Mouse (Mus musculus) heart, embryonic 14.5 days (tissue): ENCODE data around the gene Trex1. TPM values are rescaled to one million over a fixed set of nuclear protein-coding genes. Genes with fewer than 3 reads are reported as not detected.

Source experiments
- ATAC-seq: fragments of 200-750 bp; cut with Nextera tagmentation; 2 replicates; pipeline ENCODE4 v1.8.0; 2017; ENCODE audit warnings: low read depth, moderate TSS enrichment; ENCODE audit not compliant: insufficient number of reproducible peaks, insufficient read depth, low FRiP score
- H3K27ac ChIP-seq, 2 experiments: fragments of 200-500 bp in 1 of 2; fragments of 300-500 bp in 1 of 2; sonication (generic) in 1 of 2; replicated peaks in 1 of 2; 2 replicates each; pipeline ENCODE4 v1.5.1; 2012 to 2014; ENCODE audit warnings: low read depth in 2 of 2, low read length in 2 of 2, control low read depth in 1 of 2, mild to moderate bottlenecking in 1 of 2, mixed read lengths in 1 of 2; ENCODE audit not compliant: control insufficient read depth in 1 of 2, insufficient read depth in 1 of 2
- H3K27me3 ChIP-seq: fragments of 300-500 bp; sonication (generic); 2 replicates; pipeline ENCODE4 v1.6.1; 2014; ENCODE audit warnings: mild to moderate bottlenecking, low read length, control low read depth; ENCODE audit not compliant: control insufficient read depth, insufficient read depth
- H3K36me3 ChIP-seq: fragments of 300-500 bp; sonication (generic); 2 replicates; pipeline ENCODE4 v1.6.1; 2014; ENCODE audit warnings: mild to moderate bottlenecking, control low read depth, low read length, mixed read lengths; ENCODE audit not compliant: control insufficient read depth, insufficient read depth
- H3K4me1 ChIP-seq, 2 experiments: fragments of 200-500 bp in 1 of 2; fragments of 300-500 bp in 1 of 2; sonication (generic) in 1 of 2; 2 replicates each; pipeline ENCODE4 v1.6.1; 2012 to 2014; ENCODE audit warnings: low read length in 2 of 2, control low read depth in 1 of 2, mixed read lengths in 1 of 2; ENCODE audit not compliant: control insufficient read depth in 2 of 2, insufficient read depth in 2 of 2
- H3K4me2 ChIP-seq: fragments of 300-500 bp; sonication (generic); 2 replicates; pipeline ENCODE4 v1.6.1; 2014; ENCODE audit warnings: mild to moderate bottlenecking, low read length
- H3K4me3 ChIP-seq, 2 experiments: fragments of 200-500 bp in 1 of 2; fragments of 300-500 bp in 1 of 2; sonication (generic) in 1 of 2; 2 replicates each; pipeline ENCODE4 v1.5.1; 2012 to 2014; ENCODE audit warnings: low read length in 2 of 2, mild to moderate bottlenecking in 2 of 2, control low read depth in 1 of 2, low read depth in 1 of 2, moderate library complexity in 1 of 2; ENCODE audit not compliant: control insufficient read depth in 1 of 2, insufficient read depth in 1 of 2
- H3K9ac ChIP-seq: fragments of 300-500 bp; sonication (generic); 2 replicates; pipeline ENCODE4 v1.6.1; 2014; ENCODE audit warnings: mild to moderate bottlenecking, low read length
- H3K9me3 ChIP-seq: fragments of 300-500 bp; sonication (generic); 2 replicates; pipeline ENCODE4 v1.6.1; 2016; ENCODE audit warnings: low read length, control low read depth; ENCODE audit not compliant: control insufficient read depth
- WGBS: fragments of 180-500 bp; shearing (Covaris S2); extraction: QIAGEN DNeasy Blood & Tissue Kit; methylation state at CpG from one replicate; pipeline ENCODE4 v1.1.7; 2014; 5-methylcytosine and 5-hydroxymethylcytosine counted together
- polyA plus RNA-seq: library from polyadenylated mRNA; unstranded; fragments of >200 nt; fragmentation: Nextera tagmentation; extraction: Ambion mirVana; gene quantifications from 2 replicates; pipeline ENCODE4 v1.2.1, GENCODE M21; 2014

The Trex1 gene
- polyA plus RNA-seq, 1 experiment from 2014 or later: 8.1 TPM

DNA sequence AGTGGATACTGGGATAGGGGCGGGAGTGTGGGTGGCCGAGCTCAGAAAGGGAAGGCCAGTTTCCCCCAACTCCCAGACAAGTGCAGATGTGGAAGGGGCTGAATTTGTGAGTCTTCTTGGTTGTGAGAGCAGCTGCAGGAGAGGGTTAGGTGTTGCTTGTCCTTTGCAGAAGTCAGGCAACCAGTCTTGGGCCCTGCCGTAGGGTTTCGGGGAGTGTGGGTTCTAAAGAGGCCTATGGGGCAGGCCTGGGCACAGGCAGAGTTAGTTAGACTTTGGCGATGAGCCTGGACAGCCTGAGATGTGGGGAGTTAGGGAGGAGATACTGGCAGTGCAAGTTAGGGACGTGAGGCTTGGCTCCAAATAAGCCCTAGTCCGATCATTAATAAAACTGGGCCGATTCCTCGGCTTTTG, 36.7 kb upstream of the Trex1 start:
- H3K4me2 ChIP-seq: peak overlapping the region; percentile 90
- no peaks in the 10 kb centered on the region for H3K9me3 ChIP-seq
- WGBS: 36% methylated on average over 9 of the region's 9 CpGs
- H3K4me3 ChIP-seq: peak overlapping the region; percentile 74 to 79
- H3K27ac ChIP-seq: peak overlapping the region; percentile 96 to 98
- peaks cover 28% of the 10 kb centered on the region for H3K36me3 ChIP-seq
- H3K27me3 ChIP-seq: no peaks in the 10 kb centered on the region
- no peak for ATAC-seq
- H3K9ac ChIP-seq: peak overlapping the region; percentile 96
- peaks cover 52 to 62% of the 10 kb centered on the region in 2 experiments for H3K4me1 ChIP-seq

- Histone ChIP-seq H3K4me2 (peak within 1 kb of the TSS; percentile 90), H3K4me3 (peak within 1 kb of the TSS; percentile 74 to 79), H3K27me3 (no peaks in the 10 kb centered on the region), H3K4me1 (peaks cover 52 to 58% of the 10 kb centered on the region in 2 experiments), H3K9me3 (no peaks in the 10 kb centered on the region), H3K36me3 (peaks cover 31% of the 10 kb centered on the region), H3K9ac (peak within 1 kb of the TSS; percentile 96), H3K27ac (peak within 1 kb of the TSS; percentile 96 to 98)
- peak; percentile 41 for ATAC-seq
- 0% methylated on average over 74 of the region's 102 CpGs for WGBS
These were observed 35.8 kb upstream of the Trex1 start, which contains the start of gene Plxnb1 for GRCm38 (mm10) chr9:109095137-109095982. Gene Plxnb1, plus strand, starts transcription at chr9:109095389.

DNA sequence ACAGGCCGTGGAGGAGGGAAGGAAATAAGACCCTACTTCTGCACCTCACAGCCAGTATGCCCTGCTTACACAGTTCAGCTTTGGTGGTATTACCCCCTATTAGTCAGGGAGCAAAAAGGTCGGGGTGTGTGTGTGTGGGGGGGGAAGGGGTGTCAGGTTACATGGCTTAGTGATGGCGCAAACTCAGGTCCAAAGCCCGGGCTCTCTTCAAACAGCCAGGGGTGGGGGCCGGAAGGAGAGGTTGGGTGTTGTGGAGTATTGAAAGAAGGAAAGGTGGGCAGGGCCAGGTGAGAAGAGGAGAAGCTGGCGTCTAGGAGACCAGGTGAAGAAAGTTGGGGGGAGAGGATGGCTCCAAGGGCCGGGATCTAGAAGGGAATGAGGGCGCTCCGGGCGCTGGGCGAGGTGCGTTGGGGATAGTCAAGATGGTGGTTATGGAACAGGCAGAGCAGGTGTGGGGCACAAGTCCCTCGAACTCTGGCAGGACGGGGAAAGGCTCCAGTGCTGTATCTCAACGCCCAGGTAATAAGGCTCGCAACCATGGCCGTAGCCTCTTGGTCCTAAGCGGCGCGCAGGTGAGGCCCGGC, 35.1 kb upstream of the Trex1 start:
- 2% methylated on average over 20 of the region's 21 CpGs for WGBS
- Histone ChIP-seq H3K9ac (peak overlapping the region; percentile 96), H3K9me3 (no peaks in the 10 kb centered on the region), H3K4me3 (peak overlapping the region; percentile 74 to 79), H3K4me1 (peaks cover 50 to 51% of the 10 kb centered on the region in 2 experiments), H3K4me2 (peak overlapping the region; percentile 90), H3K27ac (peak overlapping the region; percentile 64 to 98), H3K27me3 (no peaks in the 10 kb centered on the region), H3K36me3 (peaks cover 31% of the 10 kb centered on the region)
- ATAC-seq: no peak

DNA sequence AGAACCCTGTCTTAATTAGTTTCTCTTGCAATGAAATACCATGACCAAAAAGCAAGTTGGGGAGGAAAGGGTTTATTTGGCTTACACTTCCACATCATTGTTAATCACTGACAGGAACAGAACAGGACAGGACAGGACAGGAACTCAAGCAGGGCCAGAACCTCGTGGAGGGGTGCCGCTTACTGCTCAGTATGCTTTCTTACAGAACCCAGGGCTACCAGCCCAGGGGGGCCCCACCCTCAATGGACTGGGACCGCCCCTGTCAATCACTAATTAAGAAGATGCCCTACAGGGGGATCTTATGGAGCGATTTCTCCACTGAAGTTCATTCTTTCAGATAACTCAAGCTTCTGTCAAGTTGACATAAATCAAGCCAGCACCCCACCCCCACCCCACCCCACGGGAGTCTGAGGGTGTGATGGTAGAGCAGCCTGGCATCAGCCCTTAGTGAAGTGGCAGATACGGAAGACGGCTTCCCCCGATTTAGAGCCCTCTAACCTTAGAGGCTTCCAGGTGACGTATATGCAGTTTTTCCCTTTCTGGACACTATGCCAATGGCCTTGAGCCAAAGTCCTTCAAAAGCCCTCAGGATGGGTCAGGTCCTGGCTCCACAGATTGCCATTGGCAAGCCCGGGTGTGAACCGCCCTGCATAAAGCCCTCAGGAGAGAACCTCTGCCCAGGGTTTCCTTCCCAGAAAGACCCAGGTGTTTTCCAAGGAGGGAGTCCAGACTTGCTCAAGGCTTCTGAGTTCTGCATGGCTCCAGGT, 34.4 kb upstream of the Trex1 start:
- ATAC-seq: no peak
- H3K4me1 ChIP-seq: peaks cover 43 to 44% of the 10 kb centered on the region in 2 experiments

GRCm38 (mm10) chr9:109092799-109093198, 33.3 kb upstream of the Trex1 start:
- Histone ChIP-seq H3K9me3 (no peaks in the 10 kb centered on the region), H3K27ac (peak overlapping the region in 1 of 2 experiments; percentile 19; a peak in 1 of 4 replicates), H3K4me1 (peaks cover 33 to 37% of the 10 kb centered on the region in 2 experiments), H3K27me3 (no peaks in the 10 kb centered on the region), H3K4me2 (no peak overlapping the region), H3K36me3 (peaks cover 36% of the 10 kb centered on the region), H3K4me3 (no peak overlapping the region), H3K9ac (no peak overlapping the region)
- WGBS: 68% methylated on average over 6 of the region's 6 CpGs
- ATAC-seq: no peak

More for the DNA sequence above, 34.4 kb upstream of the Trex1 start:
- peak overlapping the region; percentile 90 for H3K4me2 ChIP-seq
- peaks cover 36% of the 10 kb centered on the region for H3K36me3 ChIP-seq
- H3K9ac ChIP-seq: peak overlapping the region; percentile 96
- no peaks in the 10 kb centered on the region for H3K9me3 ChIP-seq
- peak overlapping the region; percentile 4 to 98; a peak in 2 of 4 replicates for H3K27ac ChIP-seq
- H3K4me3 ChIP-seq: peak overlapping the region; percentile 74 to 79
- WGBS: 18% methylated on average over 11 of the region's 11 CpGs
- H3K27me3 ChIP-seq: no peaks in the 10 kb centered on the region

GRCm38 (mm10) chr9:109091802-109092201, 32.3 kb upstream of the Trex1 start:
- H3K4me3 ChIP-seq: no peak overlapping the region
- no peak overlapping the region for H3K27ac ChIP-seq
- no peaks in the 10 kb centered on the region for H3K27me3 ChIP-seq
- 90% methylated on average over 8 of the region's 8 CpGs for WGBS
- H3K36me3 ChIP-seq: peaks cover 36% of the 10 kb centered on the region
- no peaks in the 10 kb centered on the region for H3K9me3 ChIP-seq
- no peak overlapping the region for H3K9ac ChIP-seq
- peaks cover 25 to 32% of the 10 kb centered on the region in 2 experiments for H3K4me1 ChIP-seq
- H3K4me2 ChIP-seq: no peak overlapping the region
- no peak for ATAC-seq

GRCm38 (mm10) chr9:109090446-109090845, 30.9 kb upstream of the Trex1 start:
- WGBS: 79% methylated on average over 15 of the region's 15 CpGs
- peaks cover 36% of the 10 kb centered on the region for H3K36me3 ChIP-seq

More at GRCm38 (mm10) chr9:109090446-109090845, 30.9 kb upstream of the Trex1 start:
- no peaks in the 10 kb centered on the region for H3K9me3 ChIP-seq
- H3K4me2 ChIP-seq: no peak overlapping the region
- no peak overlapping the region for H3K9ac ChIP-seq
- H3K4me3 ChIP-seq: no peak overlapping the region
- no peak overlapping the region for H3K27ac ChIP-seq
- H3K4me1 ChIP-seq: peaks cover 17 to 26% of the 10 kb centered on the region in 2 experiments
- ATAC-seq: no peak
- no peaks in the 10 kb centered on the region for H3K27me3 ChIP-seq
